Mouse (Mus musculus) heart, embryonic 16.5 days (tissue): ENCODE results near the gene Nono. TPM values are rescaled to one million over a fixed set of nuclear protein-coding genes. Genes with fewer than 3 reads are reported as not detected.

ENCODE experiments used
- ATAC-seq: fragments of 200-750 bp; cut with Nextera tagmentation; replicated peaks from 2 replicates; pipeline ENCODE4 v1.8.0; 2017; ENCODE audit warnings: moderate number of reproducible peaks; ENCODE audit not compliant: insufficient read depth, low FRiP score; ENCODE audit errors: extremely low read depth
- H3K27ac ChIP-seq: fragments of 300-500 bp; sonication (generic); 2 replicates; pipeline ENCODE4 v1.5.1; 2014; ENCODE audit warnings: mild to moderate bottlenecking, low read length, control low read depth, moderate library complexity
- H3K27me3 ChIP-seq: fragments of 300-500 bp; sonication (generic); 2 replicates; pipeline ENCODE4 v1.6.1; 2014; ENCODE audit warnings: low read length, mixed read lengths; ENCODE audit not compliant: control insufficient read depth, insufficient read depth
- H3K36me3 ChIP-seq: fragments of 300-500 bp; sonication (generic); 2 replicates; pipeline ENCODE4 v1.6.1; 2014; ENCODE audit not compliant: control insufficient read depth, insufficient read depth
- H3K4me1 ChIP-seq: fragments of 300-500 bp; sonication (generic); 2 replicates; pipeline ENCODE4 v1.6.1; 2014; ENCODE audit warnings: low read length, mixed read lengths; ENCODE audit not compliant: control insufficient read depth, insufficient read depth
- H3K4me2 ChIP-seq: fragments of 300-500 bp; sonication (generic); 2 replicates; pipeline ENCODE4 v1.6.1; 2014; ENCODE audit warnings: low read depth, mild to moderate bottlenecking, control low read depth, low read length
- H3K4me3 ChIP-seq: fragments of 300-500 bp; sonication (generic); 2 replicates; pipeline ENCODE4 v1.5.1; 2014; ENCODE audit warnings: mild to moderate bottlenecking, control low read depth, low read length
- H3K9ac ChIP-seq: fragments of 300-500 bp; sonication (generic); 2 replicates; pipeline ENCODE4 v1.6.1; 2014; ENCODE audit warnings: low read length, control low read depth
- H3K9me3 ChIP-seq: fragments of 300-500 bp; sonication (generic); replicated peaks from 2 replicates; pipeline ENCODE4 v1.6.1; 2016; ENCODE audit warnings: low read length; ENCODE audit not compliant: control insufficient read depth
- WGBS: fragments of 180-500 bp; shearing (Covaris S2); extraction: QIAGEN DNeasy Blood & Tissue Kit; methylation state at CpG from one replicate; pipeline ENCODE4 v1.1.7; 2014; 5-methylcytosine and 5-hydroxymethylcytosine counted together
- polyA plus RNA-seq: library from polyadenylated mRNA; unstranded; fragments of >200 nt; fragmentation: Nextera tagmentation; extraction: Ambion mirVana; gene quantifications from 2 replicates; pipeline ENCODE4 v1.2.1, GENCODE M21; 2015

The Nono gene
- polyA plus RNA-seq = 237 and 264 TPM in 2 replicates

DNA sequence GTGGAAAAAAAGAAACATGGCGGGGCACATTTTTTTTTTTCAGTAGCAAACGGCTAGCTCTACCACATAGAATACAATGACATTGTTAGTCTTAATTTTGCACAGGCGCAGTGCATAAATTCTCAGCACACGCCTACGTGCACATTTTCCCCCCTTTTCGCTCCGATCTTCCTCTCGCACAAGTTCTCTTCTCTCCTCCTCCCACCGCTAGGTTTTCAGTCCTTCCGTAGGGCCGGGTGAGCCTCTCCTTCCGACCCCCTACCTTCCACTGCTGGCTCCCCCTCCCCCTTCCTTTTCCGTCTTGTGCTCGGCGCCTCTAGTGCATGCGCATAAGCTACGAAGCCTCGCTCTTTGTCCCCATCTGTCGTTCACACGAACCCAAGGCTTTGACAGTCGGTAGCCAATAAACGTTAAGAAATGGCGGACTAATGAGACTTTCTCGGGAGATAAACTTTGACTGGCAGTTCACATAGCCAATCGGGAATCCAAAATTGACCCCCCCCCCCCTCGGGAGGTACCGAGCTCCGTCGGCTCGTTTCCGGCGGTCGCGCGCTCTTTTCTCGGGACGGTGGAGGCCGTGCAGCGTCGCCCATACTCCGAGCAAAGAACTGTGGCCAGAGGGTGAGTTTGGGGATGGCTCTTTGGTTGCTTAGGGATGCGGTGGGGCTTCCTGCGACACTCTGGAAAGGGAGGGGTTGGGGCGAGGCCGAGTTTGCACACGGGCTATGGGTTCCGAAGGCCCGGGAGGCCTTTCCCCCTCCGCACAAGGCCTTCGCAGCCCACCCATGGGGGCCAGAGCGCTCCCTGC is at the start of gene Nono:
Nono (plus strand) TSS at position 177 of the 808 bp plus-strand sequence.
- Histone ChIP-seq H3K4me2 (peak within 1 kb of the TSS; percentile 58), H3K27ac (peak within 1 kb of the TSS; percentile 94), H3K27me3 (no peaks in the 10 kb centered on the region), H3K4me3 (peak within 1 kb of the TSS; percentile 65), H3K9me3 (no peaks in the 10 kb centered on the region), H3K36me3 (peaks cover 5% of the 10 kb centered on the region; the same call in 1 of the 2 replicates), H3K4me1 (no peaks in the 10 kb centered on the region; the same call in 1 of the 2 replicates), H3K9ac (peak within 1 kb of the TSS; percentile 89)
- 14% methylated on average over 51 of the region's 51 CpGs for WGBS
- ATAC-seq = peak; percentile 94

DNA sequence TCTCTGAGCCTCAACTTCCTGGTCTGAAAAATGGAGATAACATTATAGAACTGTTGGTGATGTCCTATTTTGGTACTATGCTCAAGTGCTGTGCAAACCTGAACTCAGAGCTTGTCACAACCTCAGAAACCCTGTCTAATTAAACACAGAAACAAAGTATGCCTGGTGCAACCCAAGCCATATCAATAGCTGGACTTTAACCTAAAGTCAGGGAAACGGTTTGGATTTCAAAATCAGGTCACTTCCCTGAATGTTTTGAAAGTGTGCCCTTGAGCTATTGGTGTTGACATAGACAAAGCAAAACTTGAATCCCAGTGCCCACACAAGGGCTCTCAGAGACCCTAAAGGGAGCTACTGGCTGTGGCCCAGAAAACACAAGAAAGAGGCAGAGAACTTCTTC is 49.4 kb upstream of the Nono start:
- Histone ChIP-seq H3K4me3 (no peak overlapping the region), H3K27me3 (peaks cover 17% of the 10 kb centered on the region), H3K9me3 (no peaks in the 10 kb centered on the region), H3K27ac (no peak overlapping the region), H3K9ac (no peak overlapping the region), H3K4me2 (no peak overlapping the region), H3K36me3 (no peaks in the 10 kb centered on the region), H3K4me1 (no peaks in the 10 kb centered on the region)
- 52% methylated on average over 1 of the region's 1 CpGs for WGBS
- ATAC-seq = no peak

DNA sequence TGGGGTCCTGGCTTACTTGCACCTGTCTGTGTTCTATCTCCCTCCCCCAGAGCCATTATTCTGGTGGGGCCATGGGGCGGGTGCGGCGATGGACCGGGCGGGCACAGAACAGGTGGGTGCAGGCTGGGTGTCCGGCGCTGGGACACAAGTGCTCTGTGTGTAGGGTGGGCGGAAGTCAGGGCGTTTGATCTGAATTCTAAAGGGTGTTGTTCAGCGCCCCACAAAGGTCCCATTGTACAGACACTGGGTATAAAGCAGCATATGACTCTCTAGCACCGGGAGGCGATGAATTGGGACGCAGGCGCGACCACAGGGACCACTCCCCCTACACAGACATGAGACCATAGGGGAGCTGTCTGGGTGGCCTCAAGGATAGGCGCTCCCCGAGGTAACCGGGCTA is 45.7 kb upstream of the Nono start:
- H3K9me3 ChIP-seq = no peaks in the 10 kb centered on the region
- no peak overlapping the region for H3K4me3 ChIP-seq
- H3K9ac ChIP-seq = no peak overlapping the region
- no peak overlapping the region for H3K27ac ChIP-seq
- H3K36me3 ChIP-seq = no peaks in the 10 kb centered on the region
- H3K4me2 ChIP-seq = no peak overlapping the region
- ATAC-seq = no peak
- WGBS = 39% methylated on average over 18 of the region's 18 CpGs
- no peaks in the 10 kb centered on the region for H3K4me1 ChIP-seq
- H3K27me3 ChIP-seq = peaks cover 33% of the 10 kb centered on the region

DNA sequence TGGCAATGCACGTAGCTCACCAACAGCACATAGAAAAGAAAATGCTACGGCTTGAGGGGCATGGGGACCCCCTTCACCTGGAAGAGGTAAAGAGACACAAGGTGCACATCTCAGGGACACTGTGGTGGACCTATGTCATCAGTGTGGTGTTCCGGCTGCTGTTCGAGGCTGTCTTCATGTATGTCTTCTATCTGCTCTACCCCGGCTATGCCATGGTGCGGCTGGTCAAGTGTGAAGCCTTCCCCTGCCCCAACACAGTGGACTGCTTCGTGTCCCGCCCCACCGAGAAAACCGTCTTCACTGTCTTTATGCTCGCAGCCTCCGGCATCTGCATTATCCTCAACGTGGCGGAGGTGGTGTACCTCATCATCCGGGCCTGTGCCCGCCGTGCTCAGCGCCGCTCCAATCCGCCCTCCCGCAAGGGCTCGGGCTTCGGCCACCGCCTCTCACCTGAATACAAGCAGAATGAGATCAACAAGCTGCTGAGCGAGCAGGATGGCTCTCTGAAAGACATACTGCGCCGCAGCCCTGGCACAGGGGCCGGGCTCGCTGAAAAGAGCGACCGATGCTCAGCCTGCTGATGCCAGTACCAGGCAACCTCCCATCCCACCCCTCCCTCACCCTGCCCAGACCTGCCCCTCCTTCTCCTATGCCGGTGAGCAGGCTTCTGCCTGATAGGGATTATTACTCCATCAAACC is 44.5 kb upstream of the Nono start:
- peaks cover 33% of the 10 kb centered on the region for H3K27me3 ChIP-seq
- no peaks in the 10 kb centered on the region for H3K9me3 ChIP-seq
- 17% methylated on average over 32 of the region's 32 CpGs for WGBS
- H3K4me3 ChIP-seq = peak overlapping the region; percentile 31
- peak overlapping the region; percentile 52 for H3K4me2 ChIP-seq
- H3K9ac ChIP-seq = no peak overlapping the region
- no peaks in the 10 kb centered on the region for H3K4me1 ChIP-seq
- H3K27ac ChIP-seq = no peak overlapping the region
- no peaks in the 10 kb centered on the region for H3K36me3 ChIP-seq
- no peak for ATAC-seq

DNA sequence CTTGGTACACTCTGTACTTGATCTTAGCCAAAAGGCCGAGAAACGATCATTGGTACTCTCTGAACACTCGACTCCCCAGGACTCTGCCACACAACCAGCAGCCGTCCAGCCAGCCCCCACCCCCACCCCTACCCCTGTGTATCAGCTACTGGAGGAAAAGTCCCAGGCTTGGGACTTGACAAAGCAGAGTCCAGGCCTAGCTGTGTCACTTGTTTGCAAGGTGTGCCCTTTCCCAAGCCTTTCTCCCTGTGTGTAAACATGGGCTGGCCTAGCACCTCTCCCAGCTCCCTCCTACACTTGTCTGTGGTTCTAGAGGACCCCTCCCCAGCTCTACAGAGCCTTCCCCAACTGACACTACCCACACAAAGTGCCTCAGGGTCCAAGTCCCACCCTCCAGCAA is 42.9 kb upstream of the Nono start:
- H3K9me3 ChIP-seq = no peaks in the 10 kb centered on the region
- H3K4me1 ChIP-seq = no peaks in the 10 kb centered on the region
- no peaks in the 10 kb centered on the region for H3K36me3 ChIP-seq
- H3K27ac ChIP-seq = no peak overlapping the region
- 35% methylated on average over 4 of the region's 4 CpGs for WGBS
- no peak overlapping the region for H3K4me3 ChIP-seq
- peaks cover 33% of the 10 kb centered on the region for H3K27me3 ChIP-seq
- ATAC-seq = no peak
- H3K4me2 ChIP-seq = no peak overlapping the region
- no peak overlapping the region for H3K9ac ChIP-seq

DNA sequence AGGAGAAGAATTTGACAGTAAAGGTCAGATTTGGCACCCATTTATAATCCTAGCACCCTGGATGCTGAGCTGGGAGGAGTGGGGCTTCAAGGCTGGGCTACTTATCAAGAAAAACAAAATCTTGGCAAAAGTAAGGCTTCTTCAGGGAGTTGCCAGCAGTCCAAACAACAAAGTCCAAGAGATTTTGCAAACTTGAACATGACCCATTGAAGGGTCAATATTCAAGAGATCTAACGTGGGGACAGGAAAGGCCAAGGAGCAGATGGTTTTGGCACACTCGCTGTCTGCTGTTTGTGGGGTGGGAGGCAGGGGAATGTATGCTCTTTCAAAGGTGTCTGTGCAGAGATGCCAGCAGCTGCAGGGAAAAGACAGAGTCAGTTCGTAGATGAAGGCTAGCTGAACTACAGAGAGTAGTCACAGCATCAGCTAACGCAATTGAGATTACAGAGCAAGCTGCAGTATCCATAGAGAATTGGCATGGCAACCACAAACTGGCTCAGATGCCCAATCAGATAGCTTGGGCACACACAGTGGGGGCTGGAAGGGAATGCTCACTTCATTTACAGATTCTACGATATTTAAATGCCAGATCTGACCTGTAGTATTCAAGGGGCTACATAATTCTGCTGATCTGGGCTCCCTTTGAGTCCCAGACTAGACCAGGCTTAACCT is 40.1 kb upstream of the Nono start:
- H3K9ac ChIP-seq = no peak overlapping the region
- no peaks in the 10 kb centered on the region for H3K4me1 ChIP-seq
- WGBS = 58% methylated on average over 5 of the region's 5 CpGs
- no peak for ATAC-seq
- peaks cover 24% of the 10 kb centered on the region for H3K27me3 ChIP-seq
- no peak overlapping the region for H3K4me3 ChIP-seq
- H3K36me3 ChIP-seq = no peaks in the 10 kb centered on the region
- no peaks in the 10 kb centered on the region for H3K9me3 ChIP-seq
- H3K27ac ChIP-seq = no peak overlapping the region
- no peak overlapping the region for H3K4me2 ChIP-seq

DNA sequence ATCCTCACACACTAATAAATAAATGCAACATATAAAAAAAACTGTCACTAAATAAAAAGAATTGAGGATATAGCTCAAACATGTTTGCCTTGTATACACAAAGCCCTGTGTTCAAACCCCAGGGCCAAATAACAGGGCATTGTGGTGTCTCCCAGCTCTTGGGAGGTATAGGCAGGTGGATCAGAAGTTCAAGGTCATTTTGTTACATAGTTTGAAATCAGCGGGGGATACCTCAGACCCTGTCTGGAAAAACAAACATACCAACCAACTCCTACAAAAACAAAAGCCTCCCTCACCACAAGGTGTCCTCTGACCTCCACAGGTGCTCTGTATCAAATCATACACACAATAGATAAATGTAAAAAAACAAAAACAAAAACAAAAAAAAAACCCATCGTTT is 34.8 kb upstream of the Nono start:
- no peak for ATAC-seq

DNA sequence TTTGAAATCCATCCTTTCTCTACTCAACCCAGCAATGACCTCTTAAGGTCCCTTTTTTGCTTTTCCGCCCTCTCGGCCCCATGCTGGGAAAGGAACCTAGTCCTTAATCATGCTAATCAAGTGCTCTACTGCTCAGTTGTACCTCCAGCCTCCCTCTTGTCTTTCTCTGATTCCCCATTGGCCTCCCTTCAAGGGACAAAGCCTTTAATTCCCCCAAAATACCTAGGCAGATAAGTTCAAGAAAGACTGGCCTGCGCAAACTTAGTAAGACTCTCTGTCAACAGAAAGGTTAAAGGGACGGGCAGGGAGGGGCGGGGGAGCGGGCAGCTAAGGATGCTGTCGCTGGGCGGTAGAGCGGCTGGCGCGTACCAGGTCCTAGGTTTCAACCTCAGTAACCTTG is 32.7 kb upstream of the Nono start:
- WGBS = 23% methylated on average over 11 of the region's 11 CpGs
- ATAC-seq = no peak
- no peaks in the 10 kb centered on the region for H3K9me3 ChIP-seq

More for the DNA sequence above, 34.8 kb upstream of the Nono start:
- no peaks in the 10 kb centered on the region for H3K36me3 ChIP-seq
- no peak overlapping the region for H3K9ac ChIP-seq
- no peak overlapping the region for H3K27ac ChIP-seq
- H3K4me3 ChIP-seq = no peak overlapping the region
- peaks cover 4% of the 10 kb centered on the region for H3K27me3 ChIP-seq
- no peaks in the 10 kb centered on the region for H3K9me3 ChIP-seq
- H3K4me2 ChIP-seq = no peak overlapping the region
- no peaks in the 10 kb centered on the region for H3K4me1 ChIP-seq
- 46% methylated on average over 2 of the region's 2 CpGs for WGBS

More for the DNA sequence above, 32.7 kb upstream of the Nono start:
- no peak overlapping the region for H3K4me3 ChIP-seq
- no peak overlapping the region for H3K4me2 ChIP-seq
- no peaks in the 10 kb centered on the region for H3K36me3 ChIP-seq
- no peak overlapping the region for H3K27ac ChIP-seq
- peaks cover 4% of the 10 kb centered on the region for H3K27me3 ChIP-seq
- H3K9ac ChIP-seq = no peak overlapping the region
- H3K4me1 ChIP-seq = no peaks in the 10 kb centered on the region
